Mouse (Mus musculus): ENCODE results near the gene Zfp991. TPM values are rescaled to one million over a fixed set of nuclear protein-coding genes. Genes with fewer than 3 reads are reported as not detected.
"Not testable (repeated sequence)": the region's sequence is repeated elsewhere in the genome, so short reads cannot be mapped to it uniquely, and the experiment has no call there.

Gene Zfp991
- polyA plus RNA-seq (2015; fragmentation: Nextera tagmentation; extraction: Ambion mirVana): 3.6 and 4.0 TPM in 2 replicates

DNA sequence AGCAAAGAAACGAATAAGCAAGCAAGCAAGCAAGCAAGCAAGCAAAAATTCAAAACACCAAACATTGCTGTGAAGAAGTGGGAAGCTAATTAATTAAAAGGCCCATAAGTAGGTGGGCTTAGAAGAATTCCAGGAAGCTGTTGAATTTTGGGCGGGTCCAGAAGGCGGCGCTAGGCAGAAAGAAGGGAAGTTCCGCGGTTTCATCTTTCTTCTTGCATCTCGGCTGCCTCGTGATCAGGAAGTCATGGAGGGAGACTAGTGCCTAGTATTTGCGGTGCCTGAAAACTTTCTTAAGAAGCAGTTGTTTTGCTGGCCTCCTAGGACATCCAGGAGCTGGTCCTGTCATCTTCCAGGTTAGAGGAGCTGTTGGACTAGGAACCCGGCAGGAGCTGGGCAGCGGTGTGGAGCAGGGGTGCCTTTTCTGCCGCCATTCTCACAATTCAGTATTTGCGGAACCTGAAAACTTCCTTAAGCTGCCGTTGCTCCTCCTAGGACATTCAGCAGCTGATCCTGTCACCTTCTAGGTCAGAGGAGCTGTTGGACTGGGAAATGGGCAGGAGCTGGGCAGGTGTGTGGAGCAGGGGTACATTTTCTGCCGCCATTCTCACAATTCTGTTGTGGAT is at the start of gene Zfp991:
Gene Zfp991, plus strand, starts transcription at position 202 of the 623 bp plus-strand sequence.
- WGBS: 30% methylated on average over 2 of the region's 15 CpGs
- not testable (repeated sequence) for H3K9ac ChIP-seq; H3K4me3 ChIP-seq; H3K9me3 ChIP-seq; H3K27me3 ChIP-seq; H3K4me1 ChIP-seq; H3K36me3 ChIP-seq; H3K27ac ChIP-seq; H3K4me2 ChIP-seq; ATAC-seq (ENCODE audit: borderline replicate concordance, extremely low read depth, low FRiP score, low TSS enrichment)

DNA sequence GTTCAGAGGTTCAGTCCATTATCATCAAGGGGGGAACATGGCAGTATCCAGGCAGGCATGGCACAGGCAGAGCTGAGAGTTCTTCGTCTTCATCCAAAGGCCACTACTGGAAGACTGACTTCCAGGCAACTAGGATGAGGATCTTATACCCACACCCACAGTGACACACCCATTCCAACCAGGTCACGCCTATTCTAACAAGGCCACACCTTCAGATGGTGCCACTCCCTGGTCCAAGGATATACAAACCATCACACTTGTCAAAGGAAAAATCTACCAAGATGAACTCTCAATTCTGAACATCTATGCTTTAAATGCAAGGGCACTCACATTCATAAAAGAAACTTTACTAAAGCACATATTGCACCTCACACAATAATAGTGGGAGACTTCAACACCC is 36.2 kb upstream of the Zfp991 start:
- not testable (repeated sequence) for H3K4me2 ChIP-seq; ATAC-seq (ENCODE audit: borderline replicate concordance, extremely low read depth, low FRiP score, low TSS enrichment); H3K9ac ChIP-seq; H3K4me3 ChIP-seq; H3K27me3 ChIP-seq; H3K9me3 ChIP-seq; H3K4me1 ChIP-seq; H3K36me3 ChIP-seq; H3K27ac ChIP-seq
- WGBS: 63% methylated on average over 2 of the region's 2 CpGs

DNA sequence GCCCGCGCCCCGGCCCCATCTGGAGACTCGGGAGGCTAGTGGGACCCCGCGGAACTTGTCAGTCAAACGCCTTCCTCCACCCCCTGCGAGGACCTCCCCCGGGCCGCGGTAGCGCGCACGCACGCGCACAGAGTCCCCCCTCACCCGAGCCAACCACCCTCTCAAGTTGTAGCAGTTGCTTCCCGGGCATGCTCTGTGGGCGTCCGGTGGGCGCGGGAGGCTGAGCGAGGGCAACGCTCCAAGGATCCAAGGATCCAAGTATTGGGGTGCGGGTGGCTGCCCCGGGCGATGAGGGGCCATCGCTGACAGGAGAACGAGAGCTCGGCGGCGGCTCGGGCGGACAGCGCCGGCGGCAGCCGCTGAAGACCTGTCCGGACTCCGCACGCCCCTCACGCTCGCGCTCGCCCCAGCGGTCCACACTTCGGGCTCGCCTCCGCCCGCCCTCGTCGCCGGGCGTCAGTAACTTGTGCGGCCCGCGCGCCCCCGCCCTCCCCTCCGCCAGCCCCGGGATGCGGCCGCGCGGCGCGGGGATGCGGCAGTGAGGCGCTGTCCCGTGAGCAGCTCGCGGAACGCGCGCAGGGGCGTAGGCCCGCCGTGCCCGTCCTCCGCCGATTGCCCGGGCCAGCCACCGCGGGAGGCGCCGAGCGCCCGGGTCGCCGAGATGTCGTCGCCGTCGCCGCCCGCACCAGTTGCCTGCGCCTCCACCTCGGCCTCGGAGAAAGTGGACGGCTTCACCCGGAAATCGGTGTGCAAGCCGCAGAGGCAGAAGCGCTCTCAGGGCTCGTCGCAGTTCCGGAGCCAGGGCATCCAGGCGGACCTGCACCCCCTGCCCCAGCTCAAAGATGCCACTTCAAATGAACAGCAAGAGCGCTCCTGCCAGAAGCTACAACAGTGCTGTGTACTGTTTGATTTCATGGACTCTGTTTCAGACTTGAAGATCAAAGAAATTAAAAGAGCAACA is 29.9 kb upstream of the Zfp991 start:
- not testable (repeated sequence) for H3K27ac ChIP-seq, H3K9me3 ChIP-seq, H3K4me1 ChIP-seq, H3K9ac ChIP-seq, H3K36me3 ChIP-seq, H3K27me3 ChIP-seq
- peak overlapping the region; percentile 36 for H3K4me3 ChIP-seq
- under 1% methylated on average over 104 of the region's 109 CpGs for WGBS
- peak; percentile 42; the same call in 1 of the 2 replicates for ATAC-seq (ENCODE audit: borderline replicate concordance, extremely low read depth, low FRiP score, low TSS enrichment)
- peak overlapping the region; percentile 62 for H3K4me2 ChIP-seq

DNA sequence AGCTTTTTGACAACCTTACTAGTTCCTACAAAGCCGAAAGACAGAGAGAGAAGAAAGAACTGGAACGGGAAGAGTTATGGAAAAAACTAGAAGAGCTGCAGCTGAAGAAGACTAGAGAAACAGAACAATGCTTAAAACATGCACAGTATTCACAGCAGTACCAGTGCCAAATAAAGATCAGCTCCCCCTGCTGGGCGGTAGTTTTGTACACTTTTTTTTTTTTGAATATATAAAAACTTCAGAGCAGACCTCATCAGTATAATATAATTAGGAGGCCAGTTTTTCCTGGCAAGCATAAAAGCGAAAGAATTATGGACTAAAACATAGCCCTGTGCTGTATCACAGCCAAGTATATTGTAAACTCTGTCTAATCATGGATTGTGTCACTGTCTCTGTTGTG is 28.0 kb upstream of the Zfp991 start:
- 43% methylated on average over 4 of the region's 4 CpGs for WGBS
- H3K27me3 ChIP-seq; H3K4me3 ChIP-seq; H3K27ac ChIP-seq; H3K4me2 ChIP-seq; ATAC-seq (ENCODE audit: borderline replicate concordance, extremely low read depth, low FRiP score, low TSS enrichment); H3K9me3 ChIP-seq; H3K4me1 ChIP-seq; H3K9ac ChIP-seq; H3K36me3 ChIP-seq: not testable (repeated sequence)

DNA sequence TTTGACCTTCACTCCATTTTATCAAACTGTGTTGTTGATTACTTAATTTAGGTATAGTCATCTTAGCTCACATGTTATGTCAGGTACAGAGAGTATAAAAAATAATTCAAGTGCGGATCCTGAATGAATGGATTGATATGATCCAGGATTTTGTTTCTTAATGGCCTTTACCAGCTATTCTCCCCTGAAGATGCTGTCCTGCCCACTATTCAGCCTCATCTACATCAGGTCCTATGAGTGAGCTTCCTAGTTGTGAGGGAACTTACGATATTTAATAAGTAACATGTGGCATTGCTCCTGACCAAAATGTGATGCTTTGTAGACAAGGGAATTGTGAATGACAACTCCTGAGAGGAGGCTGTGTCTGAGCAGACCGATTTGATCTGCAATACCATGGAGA is 14.0 kb upstream of the Zfp991 start:
- H3K4me1 ChIP-seq; H3K9me3 ChIP-seq; ATAC-seq (ENCODE audit: borderline replicate concordance, extremely low read depth, low FRiP score, low TSS enrichment); H3K36me3 ChIP-seq; H3K27ac ChIP-seq; H3K4me3 ChIP-seq; H3K9ac ChIP-seq; H3K27me3 ChIP-seq; H3K4me2 ChIP-seq: not testable (repeated sequence)
- 62% methylated on average over 2 of the region's 3 CpGs for WGBS

DNA sequence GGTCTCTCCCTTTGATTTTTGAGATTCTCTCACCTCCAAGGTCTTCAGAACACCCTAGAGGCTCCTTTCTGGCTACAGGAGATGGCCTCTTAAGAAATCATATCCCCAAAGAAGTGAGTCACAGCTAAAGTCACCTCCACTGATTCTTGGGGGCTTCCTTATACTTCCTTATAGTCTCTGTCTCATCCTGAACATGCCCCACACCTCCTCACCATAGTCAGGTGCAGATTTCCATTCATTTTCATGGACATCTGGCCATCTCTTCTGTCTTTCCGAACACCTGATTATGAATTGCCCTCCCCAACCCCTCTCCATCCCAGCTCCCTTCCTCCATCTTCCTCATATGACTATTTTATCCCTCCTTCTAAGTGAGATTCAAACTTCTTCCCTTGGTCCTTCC is 9.6 kb upstream of the Zfp991 start:
- H3K9ac ChIP-seq; H3K27ac ChIP-seq; ATAC-seq (ENCODE audit: borderline replicate concordance, extremely low read depth, low FRiP score, low TSS enrichment); H3K27me3 ChIP-seq; H3K4me3 ChIP-seq; H3K4me1 ChIP-seq; H3K4me2 ChIP-seq; H3K36me3 ChIP-seq: not testable (repeated sequence)
- peaks cover 23% of the 10 kb centered on the region for H3K9me3 ChIP-seq
- WGBS: 71% methylated on average over 1 of the region's 1 CpGs

DNA sequence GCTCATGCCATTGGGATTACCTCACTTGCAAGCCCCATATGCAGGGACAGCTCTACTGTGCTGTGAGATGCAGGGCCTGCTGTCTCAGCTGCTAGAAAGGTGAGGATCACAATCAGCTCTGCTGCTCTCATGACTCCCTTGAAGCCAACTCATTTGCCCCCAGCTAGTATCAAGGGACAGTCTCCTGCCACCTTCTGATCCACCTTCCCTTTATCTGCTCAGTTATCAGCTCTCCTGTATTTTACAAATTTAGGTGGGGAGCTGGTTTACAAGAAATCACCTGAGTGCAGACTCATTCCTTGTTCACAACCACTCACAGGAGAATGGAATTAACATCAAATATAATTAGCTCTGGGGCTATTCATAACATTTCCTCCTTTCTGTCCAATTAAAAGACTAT is 8.0 kb upstream of the Zfp991 start:
- not testable (repeated sequence) for H3K9ac ChIP-seq; H3K4me2 ChIP-seq; H3K27me3 ChIP-seq; H3K27ac ChIP-seq; H3K36me3 ChIP-seq; H3K4me3 ChIP-seq; H3K4me1 ChIP-seq; ATAC-seq (ENCODE audit: borderline replicate concordance, extremely low read depth, low FRiP score, low TSS enrichment)
- H3K9me3 ChIP-seq: peaks cover 28% of the 10 kb centered on the region

DNA sequence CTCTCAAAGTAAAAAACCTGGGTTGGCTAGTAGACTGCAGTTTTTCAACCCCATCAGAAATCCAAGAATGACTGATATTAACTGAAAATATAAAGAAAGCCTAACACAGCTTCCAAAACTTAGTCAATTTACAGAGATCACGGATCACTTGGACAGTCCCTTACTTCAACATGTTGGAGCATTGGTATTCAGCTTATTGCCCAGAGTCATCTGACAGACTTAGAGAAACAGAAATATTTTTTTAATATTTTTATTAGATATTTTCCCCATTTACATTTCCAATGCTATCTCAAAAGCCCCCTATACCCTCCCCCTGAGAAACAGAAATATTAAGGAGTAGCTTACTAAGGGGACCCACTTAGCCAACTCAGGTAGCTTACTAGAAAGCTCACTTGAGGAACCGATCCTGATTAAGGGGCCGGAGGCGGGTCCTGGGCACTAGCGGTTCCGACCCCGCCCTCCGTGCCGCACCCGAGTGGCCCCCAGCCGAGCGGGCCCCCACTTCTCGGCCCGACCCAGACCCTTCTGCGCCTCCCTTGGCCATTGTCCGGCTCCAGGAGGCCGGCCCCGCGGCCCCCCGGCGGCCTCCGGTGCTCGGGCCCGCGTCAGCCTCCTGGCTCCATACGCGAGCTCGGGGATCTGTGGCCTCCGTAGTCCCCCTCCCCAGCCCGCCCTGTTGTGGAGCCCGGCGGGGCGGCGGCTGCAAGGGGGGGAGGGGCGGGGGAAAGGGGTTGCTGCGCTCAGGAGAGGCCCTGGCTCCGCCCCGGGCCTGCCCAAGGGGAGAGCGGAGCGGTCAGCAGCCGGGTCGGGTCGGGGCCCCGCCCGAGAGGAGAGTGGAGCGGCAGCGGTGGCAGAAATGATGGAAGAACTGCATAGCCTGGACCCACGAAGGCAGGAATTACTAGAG is 7.2 kb upstream of the Zfp991 start:
- 9% methylated on average over 47 of the region's 48 CpGs for WGBS
- peak; percentile 95 for ATAC-seq (ENCODE audit: borderline replicate concordance, extremely low read depth, low FRiP score, low TSS enrichment)
- peak overlapping the region; percentile 26 for H3K9ac ChIP-seq
- not testable (repeated sequence) for H3K27ac ChIP-seq, H3K27me3 ChIP-seq, H3K4me1 ChIP-seq, H3K36me3 ChIP-seq
- peak overlapping the region; percentile 37 for H3K4me3 ChIP-seq
- H3K4me2 ChIP-seq: peak overlapping the region; percentile 59
- H3K9me3 ChIP-seq: peaks cover 28% of the 10 kb centered on the region

DNA sequence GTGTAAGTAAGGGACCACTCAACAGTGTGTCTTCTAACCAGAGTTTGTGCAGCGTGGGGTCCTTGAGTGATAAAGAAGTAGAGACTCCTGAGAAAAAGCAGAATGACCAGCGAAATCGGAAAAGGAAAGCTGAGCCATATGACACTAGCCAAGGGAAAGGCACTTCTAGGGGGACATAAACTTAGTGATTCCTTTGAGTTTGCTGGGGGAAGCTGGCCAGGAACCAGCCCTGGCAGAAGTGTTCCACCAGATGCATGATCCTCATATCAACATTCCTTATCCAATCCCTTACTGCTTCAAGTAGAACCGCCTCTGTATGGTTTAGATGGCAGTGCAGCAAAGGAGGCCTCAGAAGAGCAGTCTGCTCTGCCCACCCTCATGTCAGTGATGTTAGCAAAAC is 6.5 kb upstream of the Zfp991 start:
- H3K4me1 ChIP-seq; ATAC-seq (ENCODE audit: borderline replicate concordance, extremely low read depth, low FRiP score, low TSS enrichment); H3K27me3 ChIP-seq; H3K27ac ChIP-seq; H3K36me3 ChIP-seq: not testable (repeated sequence)
- Histone ChIP-seq H3K9me3 (peaks cover 28% of the 10 kb centered on the region), H3K4me2 (peak overlapping the region; percentile 59), H3K9ac (peak overlapping the region; percentile 26; the same call in 1 of the 2 replicates), H3K4me3 (peak overlapping the region; percentile 37)
- 16% methylated on average over 4 of the region's 4 CpGs for WGBS

DNA sequence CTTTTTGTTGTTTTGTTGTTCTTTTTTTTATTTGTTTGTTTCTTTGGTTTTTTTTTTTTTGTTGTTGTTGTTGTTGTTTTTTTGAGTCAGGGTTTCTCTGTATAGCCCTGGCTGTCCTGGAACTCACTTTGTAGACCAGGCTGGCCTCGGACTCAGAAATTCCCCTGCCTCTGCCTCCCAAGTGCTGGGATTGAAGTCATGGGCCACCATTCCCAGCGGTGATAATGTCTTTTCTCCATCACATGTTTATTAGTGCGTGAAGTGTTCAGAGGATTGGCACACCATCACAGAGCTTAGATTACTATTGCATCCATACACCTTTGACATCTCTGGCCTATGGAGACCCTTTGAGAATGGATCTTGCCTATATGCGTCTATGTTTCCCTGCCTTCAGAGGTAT is 6.0 kb upstream of the Zfp991 start:
- H3K9me3 ChIP-seq: peaks cover 28% of the 10 kb centered on the region
- H3K4me3 ChIP-seq; H3K4me1 ChIP-seq; H3K27me3 ChIP-seq; H3K4me2 ChIP-seq; H3K36me3 ChIP-seq; H3K9ac ChIP-seq; H3K27ac ChIP-seq; ATAC-seq (ENCODE audit: borderline replicate concordance, extremely low read depth, low FRiP score, low TSS enrichment): not testable (repeated sequence)
- WGBS: 83% methylated on average over 4 of the region's 4 CpGs

DNA sequence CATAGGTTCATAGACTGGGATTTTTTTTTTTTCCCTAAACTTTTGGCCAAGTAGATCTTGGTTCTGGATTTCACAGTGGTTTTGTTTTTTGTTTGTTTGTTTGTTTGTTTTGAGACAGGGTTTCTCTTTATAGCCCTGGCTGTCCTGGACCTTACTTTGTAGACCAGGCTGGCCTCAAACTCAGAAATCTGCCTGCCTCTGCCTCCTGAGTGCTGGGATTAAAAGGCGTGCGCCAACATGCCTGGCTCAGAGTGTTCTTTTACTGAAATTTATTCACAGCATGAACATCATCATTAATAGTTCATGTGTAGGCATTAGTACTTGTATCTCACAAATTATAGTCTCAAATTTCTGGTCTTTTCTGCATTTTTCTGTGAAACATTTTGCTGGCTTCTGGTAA is 5.4 kb upstream of the Zfp991 start:
- H3K27me3 ChIP-seq; H3K4me1 ChIP-seq; H3K9ac ChIP-seq; ATAC-seq (ENCODE audit: borderline replicate concordance, extremely low read depth, low FRiP score, low TSS enrichment); H3K4me2 ChIP-seq; H3K27ac ChIP-seq; H3K36me3 ChIP-seq; H3K4me3 ChIP-seq: not testable (repeated sequence)
- WGBS: 70% methylated on average over 2 of the region's 2 CpGs
- peaks cover 28% of the 10 kb centered on the region for H3K9me3 ChIP-seq
